Mouse (Mus musculus) CH12.LX (cell line): ENCODE results near the gene Anxa3. TPM values are rescaled to one million over a fixed set of nuclear protein-coding genes. Genes with fewer than 3 reads are reported as not detected.

Source experiments
- DNase-seq: peaks from one replicate; pipeline ENCODE4 v3.0.0-alpha.2; 2013; ENCODE audit errors: extremely low read depth
- H3K27ac ChIP-seq: 2 replicates; pipeline ENCODE4 v1.5.1; 2012; ENCODE audit warnings: low read depth, mild to moderate bottlenecking, control low read depth, moderate library complexity; ENCODE audit not compliant: insufficient read depth
- H3K27me3 ChIP-seq: replicated peaks from 2 replicates; pipeline ENCODE3; 2012; ENCODE audit warnings: inconsistent platforms
- H3K36me3 ChIP-seq, 2 experiments: replicated peaks in 1 of 2; 2 replicates each; pipeline versions ENCODE3 to v1.6.1; 2012; ENCODE audit warnings: inconsistent platforms in 1 of 2, low read length in 1 of 2, mild to moderate bottlenecking in 1 of 2, mixed read lengths in 1 of 2, moderate library complexity in 1 of 2; ENCODE audit not compliant: control insufficient read depth in 1 of 2, insufficient read depth in 1 of 2
- H3K4me1 ChIP-seq, 2 experiments: 2 replicates each; pipeline ENCODE4 v1.6.1; 2012; ENCODE audit warnings: inconsistent platforms in 1 of 2, moderate library complexity in 1 of 2; ENCODE audit not compliant: insufficient read depth in 2 of 2, control insufficient read depth in 1 of 2
- H3K4me2 ChIP-seq: 2 replicates; pipeline ENCODE4 v1.6.1; 2012; ENCODE audit warnings: low read depth, mild to moderate bottlenecking, control low read depth; ENCODE audit not compliant: poor library complexity, insufficient read depth, severe bottlenecking
- H3K4me3 ChIP-seq, 3 experiments: fragments of 150-350 bp in 1 of 3; sonication (generic) in 1 of 3; replicated peaks in 1 of 3; 2 replicates each; pipeline versions ENCODE3 to v1.5.1; 2011 to 2012; ENCODE audit warnings: low read depth in 2 of 3, low read length in 2 of 3, mild to moderate bottlenecking in 2 of 3, moderate library complexity in 2 of 3, control low read depth in 1 of 3, improper control_type of control experiment in 1 of 3, inconsistent platforms in 1 of 3, mixed read lengths in 1 of 3; ENCODE audit not compliant: poor library complexity in 1 of 3
- H3K79me2 ChIP-seq: replicated peaks from 2 replicates; pipeline ENCODE4 v1.6.1; 2012; ENCODE audit warnings: mild to moderate bottlenecking, moderate library complexity; ENCODE audit not compliant: control insufficient read depth, poor library complexity, insufficient read depth, severe bottlenecking; ENCODE audit errors: extremely low read depth
- H3K9ac ChIP-seq: 2 replicates; pipeline ENCODE4 v1.6.1; 2012; ENCODE audit warnings: low read depth, mild to moderate bottlenecking, control low read depth, moderate library complexity; ENCODE audit not compliant: insufficient read depth
- H3K9me3 ChIP-seq: replicated peaks from 2 replicates; pipeline ENCODE3; 2012; ENCODE audit warnings: low read length, inconsistent platforms, mixed read lengths
- BHLHE40 ChIP-seq: IDR thresholded peaks from 2 replicates; pipeline ENCODE4 v1.6.1; 2011; ENCODE audit warnings: mild to moderate bottlenecking, low read depth, low read length, improper control_type of control experiment
- CHD1 ChIP-seq: IDR thresholded peaks from 2 replicates; pipeline ENCODE4 v1.6.1; 2012; ENCODE audit warnings: low read depth, low read length, improper control_type of control experiment, inconsistent platforms
- CTCF ChIP-seq, 2 experiments: IDR thresholded peaks in 1 of 2; conservative IDR thresholded peaks in 1 of 2; 2 replicates each; pipeline ENCODE4 v1.5.1; 2011 to 2012; ENCODE audit warnings: low read depth in 2 of 2, low read length in 2 of 2, improper control_type of control experiment in 1 of 2, inconsistent platforms in 1 of 2, mild to moderate bottlenecking in 1 of 2, moderate library complexity in 1 of 2
- E2F4 ChIP-seq: IDR thresholded peaks from 2 replicates; pipeline ENCODE4 v1.6.1; 2011; ENCODE audit warnings: low read depth, low read length, improper control_type of control experiment; ENCODE audit not compliant: insufficient replicate concordance
- ELF1 ChIP-seq: IDR thresholded peaks from 2 replicates; pipeline ENCODE4 v1.6.1; 2014; ENCODE audit warnings: low read depth, mild to moderate bottlenecking, inconsistent platforms, low read length, improper control_type of control experiment
- HCFC1 ChIP-seq: IDR thresholded peaks from 2 replicates; pipeline ENCODE4 v1.6.1; 2012; ENCODE audit warnings: low read depth, mild to moderate bottlenecking, inconsistent platforms, low read length, improper control_type of control experiment
- IRF4 ChIP-seq: IDR thresholded peaks from 2 replicates; pipeline ENCODE4 v1.6.1; 2014; ENCODE audit warnings: low read depth, mild to moderate bottlenecking, inconsistent platforms, low read length, improper control_type of control experiment
- JUN ChIP-seq: IDR thresholded peaks from 2 replicates; pipeline ENCODE4 v1.6.1; 2011; ENCODE audit warnings: low read depth, mild to moderate bottlenecking, low read length, improper control_type of control experiment, moderate library complexity; ENCODE audit not compliant: insufficient read depth
- JUND ChIP-seq: conservative IDR thresholded peaks from 2 replicates; pipeline ENCODE4 v1.6.1; 2011; ENCODE audit warnings: low read depth, low read length, improper control_type of control experiment
- KAT2A ChIP-seq: IDR thresholded peaks from 2 replicates; pipeline ENCODE4 v1.6.1; 2012; ENCODE audit warnings: low read length, improper control_type of control experiment, inconsistent platforms; ENCODE audit not compliant: insufficient replicate concordance
- MAZ ChIP-seq: IDR thresholded peaks from 2 replicates; pipeline ENCODE4 v1.6.1; 2012; ENCODE audit warnings: low read depth, mild to moderate bottlenecking, inconsistent platforms, low read length, improper control_type of control experiment, moderate library complexity
- MYC ChIP-seq: IDR thresholded peaks from 2 replicates; pipeline ENCODE4 v1.6.1; 2011; ENCODE audit warnings: low read depth, mild to moderate bottlenecking, improper control_type of control experiment, low read length
- NELFE ChIP-seq: IDR thresholded peaks from 2 replicates; pipeline ENCODE4 v1.6.1; 2011; ENCODE audit warnings: low read depth, low read length, improper control_type of control experiment
- NRF1 ChIP-seq: IDR thresholded peaks from 2 replicates; pipeline ENCODE4 v1.6.1; 2014; ENCODE audit warnings: low read depth, mild to moderate bottlenecking, inconsistent platforms, low read length, improper control_type of control experiment, moderate library complexity
- PAX5 ChIP-seq: IDR thresholded peaks from 2 replicates; pipeline ENCODE4 v1.6.1; 2012; ENCODE audit warnings: low read length, inconsistent platforms, mixed read lengths
- POLR2A ChIP-seq: IDR thresholded peaks from 2 replicates; pipeline ENCODE4 v1.6.1; 2011; ENCODE audit warnings: low read depth, mild to moderate bottlenecking, improper control_type of control experiment, low read length
- POLR2AphosphoS2 ChIP-seq: IDR thresholded peaks from 2 replicates; pipeline ENCODE4 v1.6.1; 2011; ENCODE audit warnings: low read depth, low read length, improper control_type of control experiment
- TBP ChIP-seq: conservative IDR thresholded peaks from 2 replicates; pipeline ENCODE4 v1.6.1; 2011; ENCODE audit warnings: low read depth, low read length, improper control_type of control experiment
- UBTF ChIP-seq: IDR thresholded peaks from 2 replicates; pipeline ENCODE4 v1.6.1; 2012; ENCODE audit warnings: low read depth, mild to moderate bottlenecking, inconsistent platforms, low read length, improper control_type of control experiment, moderate library complexity
- ZC3H11A ChIP-seq: IDR thresholded peaks from 2 replicates; pipeline ENCODE4 v1.6.1; 2012; ENCODE audit warnings: low read depth, mild to moderate bottlenecking, inconsistent platforms, low read length, improper control_type of control experiment
- ZKSCAN1 ChIP-seq: IDR thresholded peaks from 2 replicates; pipeline ENCODE4 v1.6.1; 2012; ENCODE audit warnings: low read depth, inconsistent platforms, low read length, improper control_type of control experiment, borderline replicate concordance
- dilution Hi-C: fragments of 300-500 bp; cut with MboI; formaldehyde crosslinking; loops from 2 replicates; pipeline ENCODE4 v1.14.3; 2020; ENCODE audit warnings: low sequenced_read_pairs; ENCODE audit not compliant: extremely low pct_unique_long_range_greater_than_20kb, extremely low pct_ligation_motif_present
- in situ Hi-C: fragments of 300-500 bp; cut with MboI; formaldehyde crosslinking; loops from 3 replicates; pipeline ENCODE4 v1.14.3; 2019; ENCODE audit warnings: low sequenced_read_pairs, low pct_ligation_motif_present, low pct_unique_long_range_greater_than_20kb, mixed read lengths
- polyA plus RNA-seq: library from polyadenylated mRNA; unstranded; fragments of >175 nt; gene quantifications from 2 replicates; pipeline ENCODE4 v1.2.1, GENCODE M21; 2012; ENCODE audit warnings: low read depth; ENCODE audit not compliant: insufficient read length
- total RNA-seq, 2 experiments: library from RNA; depleted of rRNA; stranded (reverse); fragments of 300-350 nt in 1 of 2; fragments of >200 nt in 1 of 2; gene quantifications; 2 replicates each; pipeline ENCODE4 v1.2.3; 2012 to 2014

The Anxa3 gene
- total and polyA plus RNA-seq, 3 experiments: 1.4 TPM; not detected in 2

DNA sequence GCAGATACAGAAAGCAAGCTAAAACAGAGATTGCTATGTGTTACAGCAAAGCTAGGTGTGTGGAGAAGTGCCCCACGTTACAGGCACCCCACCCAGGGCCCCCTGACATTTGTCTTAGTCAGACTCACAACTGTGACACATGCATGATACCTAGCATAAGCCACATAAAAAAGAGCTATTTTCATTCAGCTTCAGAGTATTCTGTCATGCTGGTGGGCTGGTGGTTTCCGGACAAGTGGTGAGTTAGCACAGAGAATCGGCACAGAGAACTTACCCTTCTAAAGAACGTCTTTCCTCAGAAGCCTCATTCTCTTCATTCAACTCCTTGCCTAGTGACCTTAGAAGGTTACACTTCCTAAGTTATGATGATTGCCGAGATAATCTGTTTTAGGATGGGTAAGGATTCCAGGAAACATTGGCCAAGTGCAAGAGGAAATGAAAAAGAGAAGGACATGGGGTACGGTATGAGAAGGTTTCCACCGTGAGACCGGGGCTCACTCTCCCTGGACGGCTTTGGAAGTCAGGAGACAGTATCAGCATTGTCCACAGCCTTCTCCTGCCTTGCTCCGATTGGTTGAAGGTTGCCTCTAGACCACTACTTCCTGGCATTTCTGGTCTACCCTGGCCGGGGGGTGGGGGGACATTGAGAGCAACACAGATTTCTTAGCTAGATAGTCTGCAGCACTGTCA lies 85.9 kb downstream of the Anxa3 start:
- peaks cover 3 to 15% of the 10 kb centered on the region in 2 experiments for H3K4me1 ChIP-seq
- peaks cover 4% of the 10 kb centered on the region for H3K9me3 ChIP-seq
- no peaks in the 10 kb centered on the region for H3K27me3 ChIP-seq
- H3K36me3 ChIP-seq: no peaks in the 10 kb centered on the region
- TF ChIP-seq TBP (no peak), MYC (no peak), IRF4 (no peak), PAX5 (no peak), POLR2A (no peak), E2F4 (no peak), NELFE (no peak), ZKSCAN1 (no peak), KAT2A (no peak), MAZ (no peak), NRF1 (no peak), JUN (no peak), HCFC1 (no peak), BHLHE40 (no peak), POLR2AphosphoS2 (no peak), ELF1 (no peak), ZC3H11A (no peak), JUND (no peak), UBTF (no peak), CHD1 (no peak)
- H3K27ac ChIP-seq: no peak overlapping the region
- no peaks in the 10 kb centered on the region for H3K79me2 ChIP-seq
- no peak overlapping the region for H3K9ac ChIP-seq
- dilution Hi-C loops (no loop called here), in situ Hi-C loops (no loop called here)
- no peak for DNase-seq
- H3K4me2 ChIP-seq: no peak overlapping the region
- H3K4me3 ChIP-seq: no peak overlapping the region

DNA sequence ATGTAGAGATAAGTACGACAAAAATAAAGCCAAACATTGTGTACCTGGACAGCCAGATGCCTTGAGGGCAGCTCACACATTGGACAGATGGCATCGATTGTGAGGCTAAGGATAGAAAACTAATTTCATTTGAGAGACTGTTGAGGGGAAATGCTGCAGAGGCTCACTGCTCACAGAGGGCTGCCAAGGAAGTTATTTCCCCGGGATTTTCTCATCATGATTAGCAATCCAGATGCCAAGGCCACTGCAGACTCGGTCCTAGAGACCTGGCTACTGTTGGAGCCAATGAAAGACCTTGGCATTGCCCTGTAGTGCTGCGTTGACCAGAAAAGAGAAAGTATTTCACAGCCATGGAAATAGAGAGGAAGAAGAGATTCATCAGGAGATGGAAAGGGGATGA lies 87.1 kb downstream of the Anxa3 start:
- H3K9ac ChIP-seq: no peak overlapping the region
- H3K4me1 ChIP-seq: peaks cover 3 to 15% of the 10 kb centered on the region in 2 experiments
- no peaks in the 10 kb centered on the region for H3K27me3 ChIP-seq
- dilution Hi-C loops (no loop called here), in situ Hi-C loops (no loop called here)
- no peaks in the 10 kb centered on the region for H3K36me3 ChIP-seq
- no peak overlapping the region for H3K27ac ChIP-seq
- H3K9me3 ChIP-seq: peaks cover 4% of the 10 kb centered on the region
- H3K4me3 ChIP-seq: no peak overlapping the region
- DNase-seq: no peak
- no peak overlapping the region for H3K4me2 ChIP-seq
- H3K79me2 ChIP-seq: no peaks in the 10 kb centered on the region
- no peak for TF ChIP-seq JUN
- no peak for TF ChIP-seq ZC3H11A
- no peak for TF ChIP-seq CTCF (conservative IDR thresholded peaks at IDR 0.05 in 1 of 2, IDR thresholded peaks at IDR 0.05 in 1 of 2; ENCODE audit: low read depth in 2 of 2, low read length in 2 of 2)
- TF ChIP-seq, all 38 proteins: peak for 0
